Mouse (Mus musculus) CH12.LX (cell line): ENCODE data around the gene Smchd1. TPM values are rescaled to one million over a fixed set of nuclear protein-coding genes. Genes with fewer than 3 reads are reported as not detected.

ENCODE experiments used
- DNase-seq: peaks from one replicate; pipeline ENCODE4 v3.0.0-alpha.2; 2013; ENCODE audit errors: extremely low read depth
- H3K27ac ChIP-seq: 2 replicates; pipeline ENCODE4 v1.5.1; 2012; ENCODE audit warnings: low read depth, mild to moderate bottlenecking, control low read depth, moderate library complexity; ENCODE audit not compliant: insufficient read depth
- H3K27me3 ChIP-seq: replicated peaks from 2 replicates; pipeline ENCODE3; 2012; ENCODE audit warnings: inconsistent platforms
- H3K36me3 ChIP-seq, 2 experiments: replicated peaks in 1 of 2; 2 replicates each; pipeline versions ENCODE3 to v1.6.1; 2012; ENCODE audit warnings: inconsistent platforms in 1 of 2, low read length in 1 of 2, mild to moderate bottlenecking in 1 of 2, mixed read lengths in 1 of 2, moderate library complexity in 1 of 2; ENCODE audit not compliant: control insufficient read depth in 1 of 2, insufficient read depth in 1 of 2
- H3K4me1 ChIP-seq, 2 experiments: 2 replicates each; pipeline ENCODE4 v1.6.1; 2012; ENCODE audit warnings: inconsistent platforms in 1 of 2, moderate library complexity in 1 of 2; ENCODE audit not compliant: insufficient read depth in 2 of 2, control insufficient read depth in 1 of 2
- H3K4me2 ChIP-seq: 2 replicates; pipeline ENCODE4 v1.6.1; 2012; ENCODE audit warnings: low read depth, mild to moderate bottlenecking, control low read depth; ENCODE audit not compliant: poor library complexity, insufficient read depth, severe bottlenecking
- H3K4me3 ChIP-seq, 3 experiments: fragments of 150-350 bp in 1 of 3; sonication (generic) in 1 of 3; replicated peaks in 1 of 3; 2 replicates each; pipeline versions ENCODE3 to v1.5.1; 2011 to 2012; ENCODE audit warnings: low read depth in 2 of 3, low read length in 2 of 3, mild to moderate bottlenecking in 2 of 3, moderate library complexity in 2 of 3, control low read depth in 1 of 3, improper control_type of control experiment in 1 of 3, inconsistent platforms in 1 of 3, mixed read lengths in 1 of 3; ENCODE audit not compliant: poor library complexity in 1 of 3
- H3K79me2 ChIP-seq: replicated peaks from 2 replicates; pipeline ENCODE4 v1.6.1; 2012; ENCODE audit warnings: mild to moderate bottlenecking, moderate library complexity; ENCODE audit not compliant: control insufficient read depth, poor library complexity, insufficient read depth, severe bottlenecking; ENCODE audit errors: extremely low read depth
- H3K9ac ChIP-seq: 2 replicates; pipeline ENCODE4 v1.6.1; 2012; ENCODE audit warnings: low read depth, mild to moderate bottlenecking, control low read depth, moderate library complexity; ENCODE audit not compliant: insufficient read depth
- H3K9me3 ChIP-seq: replicated peaks from 2 replicates; pipeline ENCODE3; 2012; ENCODE audit warnings: low read length, inconsistent platforms, mixed read lengths
- CHD2 ChIP-seq: IDR thresholded peaks from 2 replicates; pipeline ENCODE4 v1.6.1; 2011; ENCODE audit warnings: low read length, improper control_type of control experiment
- CTCF ChIP-seq, 2 experiments: IDR thresholded peaks in 1 of 2; conservative IDR thresholded peaks in 1 of 2; 2 replicates each; pipeline ENCODE4 v1.5.1; 2011 to 2012; ENCODE audit warnings: low read depth in 2 of 2, low read length in 2 of 2, improper control_type of control experiment in 1 of 2, inconsistent platforms in 1 of 2, mild to moderate bottlenecking in 1 of 2, moderate library complexity in 1 of 2
- E2F4 ChIP-seq: IDR thresholded peaks from 2 replicates; pipeline ENCODE4 v1.6.1; 2011; ENCODE audit warnings: low read depth, low read length, improper control_type of control experiment; ENCODE audit not compliant: insufficient replicate concordance
- ELF1 ChIP-seq: IDR thresholded peaks from 2 replicates; pipeline ENCODE4 v1.6.1; 2014; ENCODE audit warnings: low read depth, mild to moderate bottlenecking, inconsistent platforms, low read length, improper control_type of control experiment
- GABPA ChIP-seq: IDR thresholded peaks from 2 replicates; pipeline ENCODE4 v1.6.1; 2012; ENCODE audit warnings: low read depth, low read length, improper control_type of control experiment, inconsistent platforms; ENCODE audit not compliant: insufficient replicate concordance
- IRF4 ChIP-seq: IDR thresholded peaks from 2 replicates; pipeline ENCODE4 v1.6.1; 2014; ENCODE audit warnings: low read depth, mild to moderate bottlenecking, inconsistent platforms, low read length, improper control_type of control experiment
- MXI1 ChIP-seq: IDR thresholded peaks from 2 replicates; pipeline ENCODE4 v1.6.1; 2011; ENCODE audit warnings: mild to moderate bottlenecking, low read depth, low read length, improper control_type of control experiment
- NELFE ChIP-seq: IDR thresholded peaks from 2 replicates; pipeline ENCODE4 v1.6.1; 2011; ENCODE audit warnings: low read depth, low read length, improper control_type of control experiment
- NRF1 ChIP-seq: IDR thresholded peaks from 2 replicates; pipeline ENCODE4 v1.6.1; 2014; ENCODE audit warnings: low read depth, mild to moderate bottlenecking, inconsistent platforms, low read length, improper control_type of control experiment, moderate library complexity
- POLR2A ChIP-seq: IDR thresholded peaks from 2 replicates; pipeline ENCODE4 v1.6.1; 2011; ENCODE audit warnings: low read depth, mild to moderate bottlenecking, improper control_type of control experiment, low read length
- POLR2AphosphoS2 ChIP-seq: IDR thresholded peaks from 2 replicates; pipeline ENCODE4 v1.6.1; 2011; ENCODE audit warnings: low read depth, low read length, improper control_type of control experiment
- RAD21 ChIP-seq: IDR thresholded peaks from 2 replicates; pipeline ENCODE4 v1.6.1; 2011; ENCODE audit warnings: low read depth, mild to moderate bottlenecking, low read length, improper control_type of control experiment, moderate library complexity
- TBP ChIP-seq: conservative IDR thresholded peaks from 2 replicates; pipeline ENCODE4 v1.6.1; 2011; ENCODE audit warnings: low read depth, low read length, improper control_type of control experiment
- UBTF ChIP-seq: IDR thresholded peaks from 2 replicates; pipeline ENCODE4 v1.6.1; 2012; ENCODE audit warnings: low read depth, mild to moderate bottlenecking, inconsistent platforms, low read length, improper control_type of control experiment, moderate library complexity
- ZC3H11A ChIP-seq: IDR thresholded peaks from 2 replicates; pipeline ENCODE4 v1.6.1; 2012; ENCODE audit warnings: low read depth, mild to moderate bottlenecking, inconsistent platforms, low read length, improper control_type of control experiment
- ZKSCAN1 ChIP-seq: IDR thresholded peaks from 2 replicates; pipeline ENCODE4 v1.6.1; 2012; ENCODE audit warnings: low read depth, inconsistent platforms, low read length, improper control_type of control experiment, borderline replicate concordance
- ZMIZ1 ChIP-seq: IDR thresholded peaks from 2 replicates; pipeline ENCODE4 v1.6.1; 2012; ENCODE audit warnings: low read depth, mild to moderate bottlenecking, inconsistent platforms, low read length, improper control_type of control experiment
- ZNF384 ChIP-seq: IDR thresholded peaks from 2 replicates; pipeline ENCODE4 v1.6.1; 2012; ENCODE audit warnings: low read depth, low read length, improper control_type of control experiment, inconsistent platforms
- dilution Hi-C: fragments of 300-500 bp; cut with MboI; formaldehyde crosslinking; loops from 2 replicates; pipeline ENCODE4 v1.14.3; 2020; ENCODE audit warnings: low sequenced_read_pairs; ENCODE audit not compliant: extremely low pct_unique_long_range_greater_than_20kb, extremely low pct_ligation_motif_present
- in situ Hi-C: fragments of 300-500 bp; cut with MboI; formaldehyde crosslinking; loops from 3 replicates; pipeline ENCODE4 v1.14.3; 2019; ENCODE audit warnings: low sequenced_read_pairs, low pct_ligation_motif_present, low pct_unique_long_range_greater_than_20kb, mixed read lengths
- polyA plus RNA-seq: library from polyadenylated mRNA; unstranded; fragments of >175 nt; gene quantifications from 2 replicates; pipeline ENCODE4 v1.2.1, GENCODE M21; 2012; ENCODE audit warnings: low read depth; ENCODE audit not compliant: insufficient read length
- total RNA-seq, 2 experiments: library from RNA; depleted of rRNA; stranded (reverse); fragments of 300-350 nt in 1 of 2; fragments of >200 nt in 1 of 2; gene quantifications; 2 replicates each; pipeline ENCODE4 v1.2.3; 2012 to 2014

The Smchd1 gene
- total and polyA plus RNA-seq, 3 experiments = 44.4 to 73.9 (median 59.4) TPM

GRCm38 (mm10) chr17:71342006-71342405 lies 133.1 kb downstream of the Smchd1 start:
- peaks cover 9 to 38% of the 10 kb centered on the region in 2 experiments for H3K36me3 ChIP-seq
- no peaks in the 10 kb centered on the region for H3K79me2 ChIP-seq
- in situ Hi-C loops = no loop called here
- DNase-seq = no peak
- H3K9me3 ChIP-seq = no peaks in the 10 kb centered on the region
- no peak overlapping the region for H3K27ac ChIP-seq
- 0 out of 4 replicates have a peak, but pooled peaks cover 0 to 3% of the 10 kb centered on the region in 2 experiments for H3K4me1 ChIP-seq
- TF ChIP-seq ELF1 = no peak
- no peak for TF ChIP-seq ZKSCAN1
- no peak for TF ChIP-seq POLR2AphosphoS2
- TF ChIP-seq IRF4 = no peak
- no peak for TF ChIP-seq MXI1
- TF ChIP-seq ZC3H11A = no peak
- no peak for TF ChIP-seq CHD2
- TF ChIP-seq NELFE = no peak
- TF ChIP-seq POLR2A = no peak
- TF ChIP-seq ZNF384 = no peak
- TF ChIP-seq RAD21 = no peak
- no peak for TF ChIP-seq E2F4
- no peak for TF ChIP-seq ZMIZ1
- no peak for TF ChIP-seq NRF1
- TF ChIP-seq CTCF (conservative IDR thresholded peaks at IDR 0.05 in 1 of 2, IDR thresholded peaks at IDR 0.05 in 1 of 2; ENCODE audit: low read depth in 2 of 2, low read length in 2 of 2) = no peak
- no peak for TF ChIP-seq GABPA
- TF ChIP-seq TBP = no peak
- no peak overlapping the region for H3K4me3 ChIP-seq
- H3K9ac ChIP-seq = no peak overlapping the region
- H3K4me2 ChIP-seq = no peak overlapping the region
- no peaks in the 10 kb centered on the region for H3K27me3 ChIP-seq
- dilution Hi-C loops = no loop called here

GRCm38 (mm10) chr17:71338627-71339026 lies 136.5 kb downstream of the Smchd1 start:
- dilution Hi-C loops = no loop called here
- H3K4me2 ChIP-seq = no peak overlapping the region
- in situ Hi-C loops = no loop called here
- H3K9ac ChIP-seq = no peak overlapping the region
- peaks cover 0 to 5% of the 10 kb centered on the region in 2 experiments; a peak in 1 of 4 replicates for H3K4me1 ChIP-seq
- no peak for TF ChIP-seq IRF4
- no peak for TF ChIP-seq UBTF
- TF ChIP-seq, all 38 proteins: peak for 0
- no peaks in the 10 kb centered on the region for H3K79me2 ChIP-seq
- peaks cover 0 to 10% of the 10 kb centered on the region in 2 experiments for H3K36me3 ChIP-seq
- no peak overlapping the region for H3K27ac ChIP-seq
- H3K27me3 ChIP-seq = no peaks in the 10 kb centered on the region
- no peak overlapping the region for H3K4me3 ChIP-seq
- no peak for DNase-seq
- H3K9me3 ChIP-seq = no peaks in the 10 kb centered on the region
